Mouse (Mus musculus) stomach, postnatal 0 days (tissue): ENCODE measurements around the gene Magi1.

Source experiments
- CTCF ChIP-seq: IDR thresholded peaks from 2 replicates; pipeline ENCODE4 v1.5.1; 2016; ENCODE audit warnings: antibody characterized with exemption, low read depth, mild to moderate bottlenecking, moderate library complexity
- EP300 ChIP-seq: optimal IDR thresholded peaks from 2 replicates; pipeline ENCODE3; 2016; ENCODE audit warnings: antibody characterized with exemption

- TF ChIP-seq CTCF: no peak
- no peak for TF ChIP-seq EP300
Measured at GRCm38 (mm10) chr6:93818494-93818893, 465.2 kb downstream of the Magi1 start.
